Mouse (Mus musculus): ENCODE measurements around the gene Vps8. TPM values are rescaled to one million over a fixed set of nuclear protein-coding genes. Genes with fewer than 3 reads are reported as not detected.

Gene Vps8
- polyA plus RNA-seq, 1 experiment: 29.5 TPM

- no peak for TF ChIP-seq POLR2A (IDR thresholded peaks at IDR 0.05; ENCODE audit: low read depth, low read length)
- no peak for TF ChIP-seq CTCF (IDR thresholded peaks at IDR 0.05; ENCODE audit: borderline replicate concordance, insufficient read depth, low read length)
- Histone ChIP-seq H3K4me3 (ENCODE audit: insufficient read depth, low read length) (no peak overlapping the region), H3K27ac (ENCODE audit: insufficient read depth, low read length) (no peak overlapping the region), H3K4me1 (ENCODE audit: control insufficient read depth, insufficient read depth, low read length) (no peaks in the 10 kb centered on the region)
Observed at GRCm38 (mm10) chr16:21527271-21528007, 104.5 kb downstream of the Vps8 start.

- TF ChIP-seq POLR2A (IDR thresholded peaks at IDR 0.05; ENCODE audit: low read depth, low read length) (no peak), CTCF (IDR thresholded peaks at IDR 0.05; ENCODE audit: borderline replicate concordance, insufficient read depth, low read length) (no peak)
- Histone ChIP-seq H3K4me3 (ENCODE audit: insufficient read depth, low read length) (no peak overlapping the region), H3K27ac (ENCODE audit: insufficient read depth, low read length) (no peak overlapping the region), H3K4me1 (ENCODE audit: control insufficient read depth, insufficient read depth, low read length) (no peaks in the 10 kb centered on the region)
Observed at GRCm38 (mm10) chr16:21533503-21533902, 110.6 kb downstream of the Vps8 start.

- no peaks in the 10 kb centered on the region for H3K4me1 ChIP-seq (ENCODE audit: control insufficient read depth, insufficient read depth, low read length)
- H3K4me3 ChIP-seq (ENCODE audit: insufficient read depth, low read length): no peak overlapping the region
- H3K27ac ChIP-seq (ENCODE audit: insufficient read depth, low read length): no peak overlapping the region
- no peak for TF ChIP-seq CTCF (IDR thresholded peaks at IDR 0.05; ENCODE audit: borderline replicate concordance, insufficient read depth, low read length)
- no peak for TF ChIP-seq POLR2A (IDR thresholded peaks at IDR 0.05; ENCODE audit: low read depth, low read length)
Observed at GRCm38 (mm10) chr16:21536240-21537005, 113.5 kb downstream of the Vps8 start.

GRCm38 (mm10) chr16:21537312-21537711 lies 114.4 kb downstream of the Vps8 start:
- no peak for TF ChIP-seq POLR2A (IDR thresholded peaks at IDR 0.05; ENCODE audit: low read depth, low read length)
- no peak for TF ChIP-seq CTCF (IDR thresholded peaks at IDR 0.05; ENCODE audit: borderline replicate concordance, insufficient read depth, low read length)
- H3K27ac ChIP-seq (ENCODE audit: insufficient read depth, low read length): no peak overlapping the region
- no peaks in the 10 kb centered on the region for H3K4me1 ChIP-seq (ENCODE audit: control insufficient read depth, insufficient read depth, low read length)
- H3K4me3 ChIP-seq (ENCODE audit: insufficient read depth, low read length): no peak overlapping the region

- H3K27ac ChIP-seq (ENCODE audit: insufficient read depth, low read length): no peak overlapping the region
- TF ChIP-seq POLR2A (IDR thresholded peaks at IDR 0.05; ENCODE audit: low read depth, low read length) (no peak), CTCF (IDR thresholded peaks at IDR 0.05; ENCODE audit: borderline replicate concordance, insufficient read depth, low read length) (no peak)
Observed at GRCm38 (mm10) chr16:21538889-21539288, 116.0 kb downstream of the Vps8 start.

GRCm38 (mm10) chr16:21542559-21542958 lies 119.6 kb downstream of the Vps8 start:
- TF ChIP-seq CTCF (IDR thresholded peaks at IDR 0.05; ENCODE audit: borderline replicate concordance, insufficient read depth, low read length): no peak
- no peak for TF ChIP-seq POLR2A (IDR thresholded peaks at IDR 0.05; ENCODE audit: low read depth, low read length)
- H3K4me3 ChIP-seq (ENCODE audit: insufficient read depth, low read length): no peak overlapping the region
- no peaks in the 10 kb centered on the region for H3K4me1 ChIP-seq (ENCODE audit: control insufficient read depth, insufficient read depth, low read length)
- no peak overlapping the region for H3K27ac ChIP-seq (ENCODE audit: insufficient read depth, low read length)

More at GRCm38 (mm10) chr16:21538889-21539288, 116.0 kb downstream of the Vps8 start:
- no peaks in the 10 kb centered on the region for H3K4me1 ChIP-seq (ENCODE audit: control insufficient read depth, insufficient read depth, low read length)
- no peak overlapping the region for H3K4me3 ChIP-seq (ENCODE audit: insufficient read depth, low read length)

- TF ChIP-seq CTCF (IDR thresholded peaks at IDR 0.05; ENCODE audit: borderline replicate concordance, insufficient read depth, low read length): no peak
- no peak for TF ChIP-seq POLR2A (IDR thresholded peaks at IDR 0.05; ENCODE audit: low read depth, low read length)
- no peaks in the 10 kb centered on the region for H3K4me1 ChIP-seq (ENCODE audit: control insufficient read depth, insufficient read depth, low read length)
- H3K27ac ChIP-seq (ENCODE audit: insufficient read depth, low read length): no peak overlapping the region
- H3K4me3 ChIP-seq (ENCODE audit: insufficient read depth, low read length): no peak overlapping the region
Observed at GRCm38 (mm10) chr16:21547446-21547845, 124.5 kb downstream of the Vps8 start.

GRCm38 (mm10) chr16:21549751-21550150 lies 126.8 kb downstream of the Vps8 start:
- Histone ChIP-seq H3K4me1 (ENCODE audit: control insufficient read depth, insufficient read depth, low read length) (no peaks in the 10 kb centered on the region), H3K4me3 (ENCODE audit: insufficient read depth, low read length) (no peak overlapping the region), H3K27ac (ENCODE audit: insufficient read depth, low read length) (no peak overlapping the region)
- TF ChIP-seq POLR2A (IDR thresholded peaks at IDR 0.05; ENCODE audit: low read depth, low read length) (no peak), CTCF (IDR thresholded peaks at IDR 0.05; ENCODE audit: borderline replicate concordance, insufficient read depth, low read length) (no peak)

GRCm38 (mm10) chr16:21550453-21550852 lies 127.5 kb downstream of the Vps8 start:
- Histone ChIP-seq H3K4me1 (ENCODE audit: control insufficient read depth, insufficient read depth, low read length) (no peaks in the 10 kb centered on the region), H3K27ac (ENCODE audit: insufficient read depth, low read length) (no peak overlapping the region), H3K4me3 (ENCODE audit: insufficient read depth, low read length) (no peak overlapping the region)
- no peak for TF ChIP-seq POLR2A (IDR thresholded peaks at IDR 0.05; ENCODE audit: low read depth, low read length)
- TF ChIP-seq CTCF (IDR thresholded peaks at IDR 0.05; ENCODE audit: borderline replicate concordance, insufficient read depth, low read length): no peak

GRCm38 (mm10) chr16:21553506-21553905 lies 130.6 kb downstream of the Vps8 start:
- H3K4me1 ChIP-seq (ENCODE audit: control insufficient read depth, insufficient read depth, low read length): no peaks in the 10 kb centered on the region
- no peak overlapping the region for H3K27ac ChIP-seq (ENCODE audit: insufficient read depth, low read length)
- no peak overlapping the region for H3K4me3 ChIP-seq (ENCODE audit: insufficient read depth, low read length)
- no peak for TF ChIP-seq CTCF (IDR thresholded peaks at IDR 0.05; ENCODE audit: borderline replicate concordance, insufficient read depth, low read length)
- no peak for TF ChIP-seq POLR2A (IDR thresholded peaks at IDR 0.05; ENCODE audit: low read depth, low read length)
